Mouse (Mus musculus) intestine, embryonic 14.5 days (tissue): ENCODE measurements around the gene Krtap21-1. TPM values are rescaled to one million over a fixed set of nuclear protein-coding genes. Genes with fewer than 3 reads are reported as not detected.

ENCODE experiments used
- ATAC-seq: fragments of 200-750 bp; cut with Nextera tagmentation; replicated peaks from 2 replicates; pipeline ENCODE4 v1.8.0; 2017; ENCODE audit warnings: low read depth, moderate number of reproducible peaks, moderate TSS enrichment, moderate library complexity; ENCODE audit not compliant: low FRiP score, low TSS enrichment
- DNase-seq: peaks from one replicate; pipeline ENCODE4 v3.0.0-alpha.2; 2018; ENCODE audit warnings: low spot score
- H3K27ac ChIP-seq: fragments of 300-500 bp; sonication (generic); 2 replicates; pipeline ENCODE4 v1.5.1; 2014; ENCODE audit warnings: low read depth, mild to moderate bottlenecking, control low read depth
- H3K27me3 ChIP-seq: fragments of 300-500 bp; sonication (generic); replicated peaks from 2 replicates; pipeline ENCODE4 v1.6.1; 2014; ENCODE audit warnings: low read length, control low read depth; ENCODE audit not compliant: control insufficient read depth, insufficient read depth
- H3K36me3 ChIP-seq: fragments of 300-500 bp; sonication (generic); 2 replicates; pipeline ENCODE4 v1.6.1; 2014; ENCODE audit warnings: low read length, control low read depth; ENCODE audit not compliant: control insufficient read depth, insufficient read depth
- H3K4me1 ChIP-seq: fragments of 300-500 bp; sonication (generic); replicated peaks from 2 replicates; pipeline ENCODE4 v1.6.1; 2014; ENCODE audit warnings: low read length, control low read depth, mixed read lengths; ENCODE audit not compliant: control insufficient read depth, insufficient read depth
- H3K4me2 ChIP-seq: fragments of 300-500 bp; sonication (generic); 2 replicates; pipeline ENCODE4 v1.6.1; 2014; ENCODE audit warnings: low read length
- H3K4me3 ChIP-seq: fragments of 300-500 bp; sonication (generic); 2 replicates; pipeline ENCODE4 v1.5.1; 2014; ENCODE audit warnings: low read depth, low read length, control low read depth, mixed read lengths
- H3K9ac ChIP-seq: fragments of 300-500 bp; sonication (generic); 2 replicates; pipeline ENCODE4 v1.6.1; 2014; ENCODE audit warnings: mild to moderate bottlenecking, low read length
- H3K9me3 ChIP-seq: fragments of 300-500 bp; sonication (generic); 2 replicates; pipeline ENCODE4 v1.6.1; 2016; ENCODE audit warnings: low read length, control low read depth; ENCODE audit not compliant: control insufficient read depth
- WGBS: fragments of 180-500 bp; shearing (Covaris S2); extraction: QIAGEN DNeasy Blood & Tissue Kit; methylation state at CpG from one replicate; pipeline ENCODE4 v1.1.7; 2014; 5-methylcytosine and 5-hydroxymethylcytosine counted together
- polyA plus RNA-seq: library from polyadenylated mRNA; unstranded; fragments of >200 nt; fragmentation: Nextera tagmentation; extraction: Ambion mirVana; gene quantifications from 2 replicates; pipeline ENCODE4 v1.2.1, GENCODE M21; 2014

The Krtap21-1 gene
- not detected in 2 replicates for polyA plus RNA-seq

DNA sequence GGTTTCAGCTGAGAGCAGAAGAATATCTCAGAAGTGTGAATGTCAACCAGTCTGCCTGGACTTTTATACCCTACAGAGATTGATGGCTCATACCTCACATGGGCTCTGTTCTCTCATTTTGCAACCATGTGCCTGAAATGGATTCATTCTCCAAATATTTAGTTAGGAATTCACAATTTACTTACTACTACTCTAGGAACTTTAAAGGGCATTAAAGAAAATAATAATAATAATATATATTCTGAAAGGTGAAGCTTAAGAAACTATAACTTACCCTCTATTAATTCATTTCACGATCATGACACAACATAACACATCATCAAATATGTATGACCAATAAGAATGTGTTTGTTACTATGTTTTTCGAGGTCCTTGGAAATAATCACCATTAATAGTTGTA, at the start of gene Krtap21-1:
Krtap21-1 (minus strand) TSS at position 101 of the 400 bp plus-strand sequence.
- Histone ChIP-seq H3K9me3 (no peaks in the 10 kb centered on the region), H3K9ac (no peak within 1 kb of the TSS), H3K4me3 (no peak within 1 kb of the TSS), H3K4me1 (no peaks in the 10 kb centered on the region), H3K27ac (no peak within 1 kb of the TSS), H3K27me3 (no peaks in the 10 kb centered on the region), H3K4me2 (no peak within 1 kb of the TSS), H3K36me3 (no peaks in the 10 kb centered on the region)
- ATAC-seq (no peak), DNase-seq (no peak)
- 76% methylated on average over 2 of the region's 2 CpGs for WGBS

DNA sequence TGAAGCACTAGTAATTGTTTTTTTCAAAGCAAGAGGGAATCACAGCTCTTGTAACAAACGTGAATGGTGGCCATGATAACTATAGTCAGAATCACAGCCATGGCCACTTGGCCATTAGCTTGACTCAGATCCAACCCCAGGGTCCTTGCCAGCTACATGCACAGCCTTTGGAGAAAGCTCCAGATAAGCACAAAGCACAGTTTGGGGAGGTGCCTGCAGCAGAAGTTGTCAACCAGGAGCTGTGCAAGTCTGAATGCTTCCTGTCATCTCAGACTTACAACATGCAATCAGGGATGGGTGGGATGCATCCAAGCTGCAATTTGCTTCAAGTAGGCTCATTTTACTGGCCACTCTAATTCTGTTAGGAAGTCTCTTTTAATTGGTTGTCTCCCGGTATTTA, 25.9 kb upstream of the Krtap21-1 start:
- Histone ChIP-seq H3K9me3 (no peaks in the 10 kb centered on the region), H3K4me1 (no peaks in the 10 kb centered on the region), H3K4me2 (no peak overlapping the region), H3K36me3 (no peaks in the 10 kb centered on the region), H3K27me3 (no peaks in the 10 kb centered on the region), H3K4me3 (no peak overlapping the region), H3K27ac (no peak overlapping the region), H3K9ac (no peak overlapping the region)
- WGBS: 89% methylated on average over 2 of the region's 2 CpGs
- DNase-seq (no peak), ATAC-seq (no peak)

DNA sequence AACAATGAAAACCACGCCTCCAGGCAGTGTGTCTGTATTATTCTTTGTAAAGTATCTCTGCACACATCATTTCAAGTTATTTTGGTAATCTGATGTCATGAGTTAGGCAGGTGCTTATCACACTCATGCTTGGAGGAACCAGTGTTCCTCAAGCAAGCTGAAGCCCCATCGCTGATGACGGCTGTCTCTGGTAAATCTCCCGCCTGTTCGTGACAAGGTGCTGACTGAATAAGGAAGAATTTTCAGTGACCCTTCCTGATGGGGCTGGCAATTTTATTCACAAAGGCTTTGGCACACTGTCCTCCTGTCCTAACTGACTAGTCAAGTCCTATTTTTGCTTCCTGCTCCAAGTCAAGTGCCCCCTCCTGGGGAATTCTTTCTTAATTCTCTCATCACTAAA, 21.6 kb upstream of the Krtap21-1 start:
- no peaks in the 10 kb centered on the region for H3K27me3 ChIP-seq
- no peaks in the 10 kb centered on the region for H3K36me3 ChIP-seq
- no peaks in the 10 kb centered on the region for H3K9me3 ChIP-seq
- no peak overlapping the region for H3K9ac ChIP-seq
- H3K4me1 ChIP-seq: no peaks in the 10 kb centered on the region
- ATAC-seq (no peak), DNase-seq (no peak)
- H3K4me2 ChIP-seq: no peak overlapping the region
- H3K27ac ChIP-seq: no peak overlapping the region
- 84% methylated on average over 5 of the region's 5 CpGs for WGBS
- H3K4me3 ChIP-seq: no peak overlapping the region

DNA sequence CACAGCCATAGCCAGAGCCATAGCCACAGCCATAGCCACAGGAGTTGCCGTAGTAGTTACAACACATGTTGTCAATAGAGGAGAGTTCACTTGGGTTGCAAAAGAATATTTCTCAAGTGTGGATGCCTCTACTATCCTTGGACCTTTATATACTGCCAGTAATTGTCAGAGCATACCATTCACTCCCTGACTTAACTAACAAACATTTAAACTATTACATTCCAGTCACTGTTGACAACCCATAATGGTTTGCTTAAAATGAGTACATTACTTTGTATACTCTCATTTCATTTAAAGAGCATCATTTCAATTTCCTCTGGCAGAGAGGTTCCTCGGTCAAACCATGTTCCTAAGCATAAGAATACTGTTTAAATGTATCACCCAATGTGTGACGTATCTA, 16.3 kb upstream of the Krtap21-1 start, which contains the start of gene Krtap6-2:
Krtap6-2 (minus strand) TSS at position 101 of the 400 bp plus-strand sequence.
- DNase-seq (no peak), ATAC-seq (no peak)
- WGBS: 88% methylated on average over 3 of the region's 3 CpGs
- no peak within 1 kb of the TSS for H3K4me2 ChIP-seq
- no peaks in the 10 kb centered on the region for H3K9me3 ChIP-seq
- H3K27ac ChIP-seq: no peak within 1 kb of the TSS
- no peaks in the 10 kb centered on the region for H3K4me1 ChIP-seq
- H3K9ac ChIP-seq: no peak within 1 kb of the TSS
- H3K36me3 ChIP-seq: no peaks in the 10 kb centered on the region
- no peaks in the 10 kb centered on the region for H3K27me3 ChIP-seq
- no peak within 1 kb of the TSS for H3K4me3 ChIP-seq

DNA sequence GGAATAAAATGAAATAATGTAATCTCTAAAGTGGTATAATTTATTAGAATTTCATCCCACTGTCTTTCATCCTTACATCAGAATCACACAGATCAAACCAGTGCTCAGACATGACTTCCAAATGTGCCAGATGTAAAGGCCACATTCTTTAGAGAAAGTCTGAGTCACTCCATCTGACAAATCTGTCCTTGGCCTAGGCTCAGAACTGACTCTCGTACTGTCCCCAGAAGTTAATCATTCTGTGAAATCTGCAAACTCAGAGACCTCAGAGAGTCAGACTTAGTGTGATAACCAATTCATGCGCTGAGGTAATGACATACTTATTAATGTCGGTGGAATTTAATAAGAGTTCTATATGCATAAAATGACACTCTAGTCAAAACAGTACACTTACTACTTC, 12.6 kb upstream of the Krtap21-1 start:
- Histone ChIP-seq H3K27me3 (no peaks in the 10 kb centered on the region), H3K9me3 (no peaks in the 10 kb centered on the region), H3K4me1 (no peaks in the 10 kb centered on the region), H3K27ac (no peak overlapping the region), H3K9ac (no peak overlapping the region), H3K4me3 (no peak overlapping the region), H3K36me3 (no peaks in the 10 kb centered on the region), H3K4me2 (no peak overlapping the region)
- ATAC-seq (no peak), DNase-seq (no peak)
- WGBS: 88% methylated on average over 3 of the region's 3 CpGs

DNA sequence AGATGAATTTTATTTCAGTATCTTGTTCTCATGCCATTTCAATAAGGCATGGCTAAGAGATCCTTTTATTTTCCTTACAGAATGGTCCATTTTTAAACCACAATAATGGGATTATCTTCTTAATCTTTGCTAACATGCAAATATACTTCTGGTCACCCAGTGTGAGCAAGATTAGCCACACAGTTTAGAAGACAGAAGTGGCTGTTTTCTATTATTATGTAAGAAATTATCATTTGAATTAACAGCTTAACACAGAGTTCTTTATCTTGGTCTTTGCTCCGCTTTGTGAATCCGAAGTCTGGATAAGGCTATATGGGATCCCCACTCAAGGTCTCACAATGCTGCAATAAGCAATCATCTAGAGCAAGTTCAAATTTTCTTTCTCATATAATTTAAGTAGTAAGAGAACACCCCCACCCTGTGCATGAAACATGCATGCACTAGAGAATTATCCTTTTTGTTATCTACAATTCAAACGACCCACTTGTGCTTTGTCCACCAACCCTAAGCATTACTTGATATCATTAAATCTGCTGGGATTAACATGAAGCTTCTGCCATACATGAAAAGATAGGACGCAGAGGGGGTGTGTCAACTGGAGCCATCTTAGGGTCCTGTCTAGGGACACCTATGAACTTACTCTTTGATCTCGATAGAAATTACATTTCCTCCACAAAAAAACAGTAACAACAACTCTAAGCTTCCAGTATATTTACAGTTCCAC, 6.8 kb upstream of the Krtap21-1 start:
- no peak for ATAC-seq
- Histone ChIP-seq H3K36me3 (no peaks in the 10 kb centered on the region), H3K27ac (no peak overlapping the region), H3K4me1 (no peaks in the 10 kb centered on the region), H3K9ac (no peak overlapping the region), H3K4me3 (no peak overlapping the region), H3K4me2 (no peak overlapping the region), H3K27me3 (no peaks in the 10 kb centered on the region), H3K9me3 (no peaks in the 10 kb centered on the region)
- WGBS: 77% methylated on average over 5 of the region's 5 CpGs
- no peak for DNase-seq

DNA sequence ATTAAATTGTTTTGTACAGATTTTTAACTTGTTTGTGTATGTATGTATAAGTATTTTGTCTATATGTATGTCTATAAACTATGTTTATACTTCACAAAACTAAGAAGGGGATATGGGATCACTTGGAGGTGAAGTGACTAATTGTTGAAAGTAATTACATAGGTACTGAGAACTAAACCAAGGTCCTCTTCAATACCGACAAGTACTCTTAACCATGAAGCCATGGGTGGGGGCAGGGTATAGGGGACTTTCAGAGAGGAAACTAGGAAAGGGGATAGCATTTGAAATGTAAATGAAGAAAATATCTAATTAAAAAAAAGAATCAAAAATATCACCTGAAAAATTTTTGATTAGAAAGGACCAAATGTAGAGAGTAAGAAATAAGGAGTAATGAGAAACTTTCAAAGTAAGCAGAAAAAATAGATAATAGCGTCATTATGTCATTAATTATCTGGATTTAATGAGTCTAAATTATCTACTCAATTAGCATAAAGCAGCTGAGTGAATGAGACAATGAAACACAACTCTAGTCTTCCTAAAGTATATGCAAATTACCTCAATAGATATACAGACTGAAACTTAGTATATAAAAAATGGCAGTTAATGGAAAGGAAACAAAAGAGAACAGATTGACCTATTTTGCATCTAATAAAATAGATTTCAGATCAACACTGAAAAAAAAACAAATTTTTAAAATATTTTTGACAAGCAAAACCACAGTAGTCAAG, 30.8 kb downstream of the Krtap21-1 start:
- Histone ChIP-seq H3K9me3 (no peaks in the 10 kb centered on the region), H3K4me2 (no peak overlapping the region), H3K4me3 (no peak overlapping the region), H3K36me3 (no peaks in the 10 kb centered on the region), H3K4me1 (no peaks in the 10 kb centered on the region), H3K27me3 (no peaks in the 10 kb centered on the region), H3K9ac (no peak overlapping the region), H3K27ac (no peak overlapping the region)
- WGBS: 70% methylated on average over 2 of the region's 2 CpGs
- no peak for ATAC-seq
- no peak for DNase-seq
